Mouse (Mus musculus) thymus, postnatal 4 days (tissue): Measurements from ENCODE around the gene Npas2.

Experiments used
- DNase-seq: peaks from one replicate; pipeline ENCODE4 v3.0.0; 2021

Gene Npas2

DNA sequence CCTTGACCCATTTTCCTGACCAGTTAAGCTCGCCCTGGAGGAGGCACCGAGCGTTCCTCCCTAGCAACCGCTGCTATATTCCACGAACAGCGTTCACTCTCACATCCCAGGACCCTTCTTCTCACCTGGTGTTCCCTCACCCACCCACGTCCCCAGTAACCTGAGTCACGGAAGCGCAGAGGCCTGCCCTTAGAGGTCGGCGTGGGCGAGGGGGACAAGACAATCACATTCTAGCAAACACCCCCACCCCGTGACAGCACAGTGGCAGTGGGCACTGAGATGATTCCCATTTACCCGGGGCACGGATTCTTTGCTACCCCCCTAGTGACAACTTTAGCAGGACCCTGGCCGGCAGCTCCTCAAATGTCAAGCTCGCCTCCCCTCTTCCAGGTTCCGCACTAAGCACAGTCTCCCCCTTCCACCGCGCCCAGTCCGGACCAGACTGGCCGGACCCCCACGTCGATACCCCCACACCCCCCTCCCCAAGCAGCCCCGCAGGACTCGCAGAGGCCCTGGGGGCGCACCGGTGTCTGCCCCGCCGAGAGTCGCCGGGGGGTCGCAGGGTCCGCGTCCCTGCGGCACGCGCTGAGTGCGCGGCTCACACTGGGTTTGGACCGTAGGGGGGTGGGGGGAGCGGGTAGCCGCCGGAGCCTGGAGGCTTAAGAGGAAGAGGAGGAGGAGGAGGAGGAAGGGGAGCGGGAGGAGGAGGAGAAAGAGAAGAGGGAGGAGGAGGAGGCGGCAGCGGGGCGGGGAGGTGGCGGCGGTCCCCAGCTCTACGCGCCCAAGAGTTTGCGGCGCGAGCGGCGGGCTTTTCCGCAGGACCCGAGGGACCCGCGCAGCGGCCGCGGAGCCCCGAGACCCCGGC is at the start of gene Npas2:
Gene Npas2 (plus strand): TSS at position 735 of the 865 bp plus-strand sequence.
- peak; percentile 61 for DNase-seq

DNA sequence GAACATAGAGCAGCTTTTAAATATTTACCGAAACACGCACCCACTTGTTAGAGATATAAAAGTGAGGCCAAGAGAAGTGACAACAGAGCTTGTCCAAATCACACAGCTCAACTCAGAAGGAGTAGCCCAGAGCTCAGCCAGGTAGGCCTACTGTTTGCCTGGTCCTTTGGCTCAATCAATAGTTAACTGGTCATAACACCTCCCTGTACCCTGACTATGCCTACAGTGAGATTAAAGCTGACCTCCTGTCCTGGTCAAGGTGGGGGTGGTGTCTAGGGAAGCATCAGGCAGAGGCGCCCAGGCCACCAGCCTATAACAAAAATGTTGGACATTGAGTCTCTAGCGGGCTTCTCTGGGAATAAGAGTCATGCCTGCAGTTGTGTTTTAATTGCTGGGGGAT is 36.8 kb upstream of the Npas2 start:
- no peak for DNase-seq

DNA sequence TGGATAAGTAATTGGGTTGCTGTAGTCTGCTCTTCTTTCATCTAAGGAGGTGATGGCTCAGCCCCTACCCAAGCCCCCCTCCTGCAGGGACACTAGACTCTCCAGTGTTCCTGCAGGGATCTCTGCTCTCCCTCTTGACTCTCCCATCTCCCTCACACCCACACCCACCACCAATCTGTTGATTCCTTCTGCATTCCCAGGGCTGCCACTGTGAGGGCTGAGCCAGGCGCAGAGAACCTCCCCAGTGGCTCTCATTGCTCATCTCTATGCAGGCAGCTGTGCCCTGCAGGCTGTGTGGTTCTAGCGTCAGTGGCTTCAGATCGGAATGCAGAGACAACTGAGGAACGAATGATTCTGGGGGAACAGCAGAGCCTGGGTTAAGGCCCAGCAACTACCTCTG is 33.4 kb upstream of the Npas2 start:
- DNase-seq: no peak

DNA sequence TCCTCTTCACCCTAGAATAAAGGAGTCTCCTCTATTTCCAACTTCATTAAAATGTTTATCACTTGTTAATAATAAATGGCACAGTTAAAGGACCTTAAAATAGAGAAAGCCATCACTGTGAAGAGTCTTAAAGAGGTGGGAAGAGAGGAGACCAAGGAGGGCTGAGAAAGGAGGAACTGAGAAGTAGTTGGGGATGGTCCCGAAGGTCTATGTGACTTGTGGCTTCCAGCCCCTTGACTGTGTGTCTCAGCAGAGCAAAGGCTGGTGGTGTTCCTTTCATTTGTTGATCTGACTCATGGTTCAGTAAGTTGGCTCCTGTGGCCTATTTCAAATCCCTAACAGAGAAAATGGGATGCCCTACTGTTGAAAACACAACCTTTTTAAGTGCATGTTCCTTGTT is 30.5 kb upstream of the Npas2 start:
- DNase-seq: no peak

DNA sequence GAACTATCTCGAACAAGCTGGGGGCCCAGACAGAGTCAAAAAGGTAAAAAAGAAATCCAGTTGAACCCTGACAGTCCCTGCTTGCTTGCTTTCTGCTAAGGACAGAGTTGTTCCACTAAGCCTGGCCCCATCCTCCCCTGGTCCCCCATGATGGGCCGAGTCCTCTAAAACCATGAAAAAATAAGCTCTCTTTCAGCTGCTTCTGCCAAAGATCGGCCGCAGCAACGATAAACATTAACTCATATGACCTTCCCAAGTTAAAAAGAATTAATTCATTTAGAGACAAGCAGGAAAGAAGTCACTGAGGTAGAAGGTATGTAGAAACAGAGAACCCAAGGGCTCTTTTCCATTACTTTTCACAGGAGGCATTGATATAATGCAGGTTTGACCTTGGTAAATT is 16.8 kb upstream of the Npas2 start:
- no peak for DNase-seq

DNA sequence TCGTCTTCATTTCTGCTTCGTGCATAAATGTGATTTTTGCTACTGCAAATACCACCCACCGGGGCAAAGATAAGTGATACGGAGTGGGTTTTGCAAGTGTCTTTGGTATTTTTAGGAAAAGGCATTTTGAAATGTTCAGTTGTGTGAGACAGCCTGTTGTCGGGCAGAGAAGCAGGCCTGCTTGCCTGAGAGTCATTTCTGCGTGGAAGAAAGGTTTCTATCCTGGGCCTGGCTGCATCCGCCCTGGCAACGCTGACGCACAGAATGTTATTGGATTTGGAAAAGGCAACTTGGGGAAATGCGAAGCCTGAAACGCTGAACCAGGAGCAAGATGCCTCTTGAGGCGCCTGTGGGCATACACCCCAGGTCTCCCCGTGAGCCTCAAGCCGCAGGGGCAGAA is 16.3 kb upstream of the Npas2 start:
- DNase-seq: no peak

DNA sequence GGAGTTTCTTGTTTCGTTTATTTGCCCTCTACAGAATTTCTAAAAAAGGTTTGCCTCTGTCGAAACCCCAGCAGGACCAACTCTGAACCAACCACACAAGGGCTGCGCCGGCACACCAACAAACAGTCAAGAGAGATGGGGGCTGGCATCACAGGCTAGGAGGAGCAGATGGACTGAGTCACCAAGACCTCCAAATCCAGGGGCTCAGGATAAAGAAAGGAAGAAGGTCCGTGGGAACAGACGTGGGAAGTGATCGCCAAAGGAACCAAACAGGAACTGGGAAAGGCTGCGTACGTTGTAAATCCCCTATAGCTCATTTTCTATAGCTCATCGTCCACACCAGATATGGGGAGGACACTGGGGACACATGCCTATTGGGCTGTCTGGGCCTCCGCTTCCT is 13.7 kb upstream of the Npas2 start:
- no peak for DNase-seq

DNA sequence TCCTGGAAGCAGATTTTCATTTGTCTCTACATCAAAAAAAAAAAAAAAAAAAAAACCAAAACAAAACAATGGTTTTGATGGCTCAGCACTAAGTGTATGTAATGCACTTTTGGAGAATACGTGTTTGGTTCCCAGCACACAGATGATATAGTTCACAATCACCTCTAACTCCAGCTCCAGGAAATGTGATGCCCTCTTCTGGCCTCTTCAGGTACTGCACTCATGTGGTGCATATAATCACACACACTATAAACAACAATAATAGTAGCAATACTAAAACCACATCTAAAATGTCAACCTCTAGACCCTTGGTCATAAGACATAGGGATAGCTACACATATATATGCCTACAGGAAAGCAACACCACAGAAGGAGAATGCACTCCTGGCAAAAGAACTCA is 13.0 kb upstream of the Npas2 start:
- peak; percentile 19 for DNase-seq

DNA sequence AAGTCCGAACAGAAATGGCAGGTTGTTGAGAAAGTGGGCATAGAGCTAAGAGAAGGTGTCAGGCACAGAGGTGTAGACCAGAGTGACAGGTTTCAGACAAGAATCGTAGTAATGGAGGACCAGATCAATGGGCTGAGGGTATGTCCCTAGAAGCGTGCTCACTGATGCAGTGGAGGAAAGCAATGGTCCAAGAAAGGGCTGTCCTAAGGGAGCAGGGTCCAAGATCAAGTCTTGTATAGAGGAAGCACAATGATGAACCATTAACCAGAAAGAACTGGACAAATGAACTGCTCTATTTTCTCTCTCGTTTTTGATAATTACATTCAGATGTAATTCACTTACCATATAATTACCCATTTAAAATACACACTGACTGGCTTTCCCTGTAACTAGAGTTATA is 11.6 kb upstream of the Npas2 start:
- DNase-seq: no peak

DNA sequence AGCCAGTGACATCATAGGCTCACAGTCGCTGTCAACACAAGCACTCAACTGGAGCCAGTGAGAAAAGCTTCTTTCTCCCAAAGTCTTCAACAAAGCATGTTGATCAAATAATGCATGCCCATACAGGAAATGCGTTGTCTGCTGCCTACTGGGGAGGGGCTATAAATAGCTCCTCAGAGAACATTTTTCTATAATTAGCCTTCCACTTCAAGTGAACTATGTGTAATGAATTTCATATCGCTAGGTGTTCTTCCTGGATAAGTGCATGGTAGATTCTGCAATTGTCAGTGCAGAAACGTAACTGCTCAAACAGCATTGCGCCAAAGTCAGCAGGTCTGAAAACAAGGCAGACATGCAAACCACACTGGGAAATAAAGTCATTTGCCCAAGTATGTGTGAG is 7.7 kb upstream of the Npas2 start:
- DNase-seq: no peak

DNA sequence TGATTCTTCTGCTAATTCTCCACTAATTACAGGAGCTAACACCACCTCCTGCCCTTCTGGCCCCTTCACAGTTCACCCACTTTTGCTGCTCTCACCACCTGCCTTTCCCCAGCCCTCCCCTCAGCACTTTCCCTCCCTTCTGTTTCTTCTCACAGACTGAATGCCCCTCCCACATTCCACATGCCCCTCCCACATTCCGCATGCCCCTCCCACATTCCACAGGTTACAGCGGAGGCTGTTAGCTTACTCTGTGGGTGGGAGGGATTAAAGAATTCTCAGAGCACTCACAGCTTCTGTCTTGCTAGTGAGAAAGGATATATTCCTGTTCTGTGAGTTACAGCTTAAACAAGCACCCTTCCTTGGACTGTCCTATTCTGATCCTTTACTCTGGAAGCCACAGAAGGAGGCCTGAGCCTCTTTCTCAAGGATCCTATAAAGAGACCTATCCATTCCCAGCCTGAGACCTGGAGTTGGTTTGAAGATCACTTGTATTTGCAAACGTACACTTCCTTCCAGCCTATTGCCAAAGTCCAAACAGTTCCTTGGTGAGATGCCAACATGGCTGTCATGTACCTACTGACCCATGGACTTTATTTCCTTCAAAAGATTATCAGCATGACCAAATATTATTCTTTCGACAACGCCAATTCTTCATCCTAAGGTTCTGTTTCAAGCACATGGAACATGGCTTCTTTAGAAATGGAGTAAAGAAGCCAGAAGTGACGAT is 6.7 kb upstream of the Npas2 start:
- DNase-seq: peak; percentile 61

DNA sequence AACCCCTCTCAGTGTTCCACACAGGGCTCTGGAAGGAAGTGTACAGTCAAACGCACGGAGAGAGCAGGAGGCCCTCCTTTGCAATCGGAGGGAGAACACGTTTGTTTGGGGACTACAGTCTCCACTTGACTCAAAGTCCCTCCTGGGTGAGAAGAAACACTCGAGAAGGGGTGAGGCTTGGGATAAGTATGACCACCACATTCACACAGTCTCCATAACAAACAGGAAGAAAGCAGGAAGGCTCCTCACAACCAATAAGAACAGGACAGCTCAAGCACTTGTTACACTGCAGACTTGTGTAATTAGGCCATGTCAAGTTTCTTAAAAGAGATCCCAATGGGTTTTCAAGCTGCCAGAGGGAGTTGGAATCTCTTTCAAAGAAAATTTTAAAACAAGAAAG is 2.4 kb upstream of the Npas2 start:
- DNase-seq: no peak

DNA sequence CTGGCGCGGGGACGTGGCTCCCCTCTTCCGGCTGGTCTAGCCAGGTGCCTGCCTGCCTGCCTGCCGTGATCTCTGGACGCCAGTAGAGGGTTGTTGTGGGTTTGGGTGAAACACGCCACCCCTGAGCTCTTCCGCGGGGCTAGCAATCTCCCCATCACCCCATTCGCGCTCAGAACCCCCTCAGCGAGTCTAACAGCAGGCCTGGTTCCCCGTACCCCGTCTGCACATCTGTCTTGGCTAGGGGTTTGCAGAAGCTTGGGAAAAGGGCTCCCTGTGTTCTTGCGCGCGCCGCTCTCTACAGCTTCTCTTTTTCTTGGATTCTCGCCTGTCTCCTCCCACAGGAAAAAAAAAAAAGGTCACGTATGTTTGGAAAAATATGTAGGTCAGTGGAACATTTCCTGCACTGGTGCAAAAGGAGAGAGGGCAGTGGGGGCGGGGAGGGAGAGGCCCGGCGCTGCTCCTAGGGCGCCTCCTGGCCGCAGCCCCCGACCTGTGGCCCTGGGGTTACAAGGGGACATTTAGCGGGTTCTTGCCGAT is 1.0 kb upstream of the Npas2 start:
- peak; percentile 80 for DNase-seq

DNA sequence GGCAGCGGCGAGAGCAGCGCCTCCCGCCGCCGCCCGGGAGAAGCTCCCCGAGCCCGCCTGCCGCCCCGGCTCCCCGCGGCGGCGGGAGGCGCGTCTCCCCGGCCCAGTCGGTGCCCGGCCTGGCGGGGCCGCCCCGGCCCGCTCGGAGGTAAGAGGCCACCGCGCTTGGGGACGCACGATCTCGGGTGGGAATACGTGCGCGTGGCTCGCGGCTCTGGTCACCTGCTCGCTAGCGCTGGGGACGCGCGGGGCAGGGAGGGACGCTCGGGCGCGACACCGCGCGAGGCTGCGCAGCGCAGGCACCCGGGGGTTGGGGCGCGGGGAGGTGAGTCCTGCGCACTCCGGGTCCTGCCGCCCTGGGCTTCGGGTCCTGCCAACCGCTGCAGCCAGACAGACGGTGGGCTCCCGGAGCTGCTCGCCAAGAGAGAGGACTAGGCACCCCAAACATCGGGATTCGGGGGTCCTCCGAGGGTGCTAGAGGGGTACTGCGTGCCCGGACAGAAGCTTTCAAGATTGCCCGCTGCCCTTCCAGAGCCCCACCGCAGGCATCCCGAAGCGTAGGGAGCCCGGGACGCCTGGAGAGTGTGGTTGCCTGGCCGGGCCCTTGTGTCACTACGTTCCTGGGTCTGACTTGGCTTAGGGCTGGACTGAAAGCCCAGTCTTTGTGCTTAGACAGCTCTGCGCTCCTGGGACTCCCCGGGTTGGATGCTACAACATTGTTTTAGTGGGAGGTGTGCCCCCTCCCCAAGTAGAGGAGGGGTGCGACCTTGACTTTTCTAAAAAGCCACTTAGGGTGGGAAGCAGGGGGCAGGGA is 538 bp downstream of the Npas2 start:
- peak; percentile 71 for DNase-seq

DNA sequence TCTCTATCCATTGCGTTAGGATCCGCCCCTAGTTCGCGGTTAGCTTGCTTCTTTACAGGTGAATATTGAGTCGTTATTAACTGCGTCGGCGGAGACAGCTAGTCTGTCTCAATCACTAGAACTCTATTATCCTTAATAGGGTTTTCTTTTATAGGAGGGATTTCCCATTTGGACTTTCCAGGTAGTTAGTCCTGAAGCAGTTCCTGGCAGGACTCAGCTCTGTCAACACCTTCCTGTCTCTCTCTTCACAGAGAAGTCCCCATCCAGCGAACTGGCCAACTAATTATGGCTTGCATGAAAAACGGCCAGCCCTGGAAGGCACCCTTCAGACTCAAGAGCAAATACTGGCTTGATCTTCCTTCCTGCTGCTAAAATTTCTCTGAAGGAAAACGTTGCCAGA is 1.4 kb downstream of the Npas2 start:
- DNase-seq: no peak

DNA sequence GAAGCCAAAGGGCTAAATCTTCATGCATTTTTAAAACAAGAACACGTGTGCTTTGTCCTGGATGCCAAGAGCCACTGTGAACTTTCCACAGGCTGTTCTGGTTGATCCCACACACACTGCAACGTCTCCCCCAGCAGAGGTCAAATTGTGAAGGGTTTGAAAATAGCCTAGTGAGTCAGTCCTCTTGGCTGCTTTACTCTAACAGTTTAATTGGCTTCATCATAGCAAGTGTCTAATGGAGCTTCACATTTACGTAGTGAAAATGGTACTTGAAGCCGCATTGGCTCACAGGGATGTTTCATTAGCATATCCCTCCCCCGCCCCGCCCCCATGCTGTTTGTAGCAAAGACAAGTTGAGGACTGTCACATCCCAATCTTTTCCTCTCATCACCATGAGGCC is 2.6 kb downstream of the Npas2 start:
- no peak for DNase-seq

DNA sequence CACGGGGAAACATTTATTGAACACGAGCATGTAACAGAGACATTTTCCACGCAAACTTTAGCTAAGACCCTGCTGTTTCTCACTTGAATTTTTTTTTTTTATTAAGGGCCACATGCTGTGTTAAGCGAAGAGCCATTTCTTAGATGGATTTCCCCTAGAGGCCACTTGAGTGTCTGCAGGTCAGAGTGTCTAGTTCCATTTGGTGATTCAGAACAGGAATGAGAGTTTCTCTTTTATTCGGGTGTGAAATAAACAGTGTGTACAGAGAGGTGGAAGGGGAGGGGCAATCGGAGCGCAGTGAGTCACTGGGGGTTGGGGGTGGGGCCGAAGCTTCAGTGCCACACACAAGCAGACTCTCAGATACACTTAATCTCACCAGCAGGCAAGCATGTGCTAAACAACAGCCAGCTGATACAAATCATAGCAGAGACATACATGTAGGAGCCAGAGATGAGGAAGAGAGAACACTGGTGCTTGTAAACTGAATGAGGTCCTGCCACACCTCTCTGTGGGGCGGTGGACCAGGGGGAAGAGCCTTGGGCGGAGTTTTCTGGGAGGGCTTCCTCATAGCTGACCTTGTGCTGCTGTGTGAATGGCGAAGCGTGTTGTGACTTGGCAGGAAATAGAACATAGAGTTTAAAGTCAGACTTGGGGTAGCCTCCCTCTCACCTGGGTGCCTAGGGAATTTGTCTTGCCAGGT is 3.3 kb downstream of the Npas2 start:
- DNase-seq: peak; percentile 59

DNA sequence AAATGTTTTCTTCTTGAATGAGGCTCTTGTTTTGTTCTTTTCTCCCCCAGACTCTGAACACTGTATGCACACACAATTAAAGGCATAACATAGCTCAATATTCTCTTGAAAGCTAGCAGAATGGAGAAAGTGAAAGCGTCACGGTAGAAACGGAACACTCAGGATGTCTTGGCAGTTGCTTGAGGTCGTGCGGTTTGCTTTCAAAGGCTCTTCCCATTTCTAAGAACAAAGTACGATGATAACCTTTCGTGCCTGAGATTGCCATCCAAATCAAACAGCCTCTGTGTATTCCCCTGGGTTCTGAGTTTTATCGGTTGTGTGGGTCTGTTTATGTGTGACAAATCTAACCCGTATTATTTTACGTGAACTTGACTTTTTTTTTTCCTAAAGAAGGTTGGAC is 11.5 kb downstream of the Npas2 start:
- DNase-seq: no peak

DNA sequence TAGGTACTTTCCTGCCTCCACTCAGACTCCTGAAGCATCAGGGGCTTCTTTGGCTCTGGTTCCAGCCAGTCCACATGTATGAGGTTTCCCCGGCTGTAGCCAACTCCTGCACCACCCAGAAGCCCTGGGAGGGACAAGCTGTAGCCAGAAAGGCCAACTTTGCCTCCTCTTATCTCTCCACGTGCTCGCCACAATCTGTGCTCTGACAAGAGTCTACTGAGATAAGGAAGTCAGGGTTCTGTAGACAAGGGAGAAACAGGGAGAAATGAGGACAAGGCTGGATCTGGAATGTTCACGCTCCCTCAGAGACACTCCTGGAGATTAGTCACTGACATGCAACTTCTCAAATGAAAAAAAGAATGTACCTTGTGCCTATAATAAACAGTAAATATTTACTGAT is 12.2 kb downstream of the Npas2 start:
- DNase-seq: no peak

DNA sequence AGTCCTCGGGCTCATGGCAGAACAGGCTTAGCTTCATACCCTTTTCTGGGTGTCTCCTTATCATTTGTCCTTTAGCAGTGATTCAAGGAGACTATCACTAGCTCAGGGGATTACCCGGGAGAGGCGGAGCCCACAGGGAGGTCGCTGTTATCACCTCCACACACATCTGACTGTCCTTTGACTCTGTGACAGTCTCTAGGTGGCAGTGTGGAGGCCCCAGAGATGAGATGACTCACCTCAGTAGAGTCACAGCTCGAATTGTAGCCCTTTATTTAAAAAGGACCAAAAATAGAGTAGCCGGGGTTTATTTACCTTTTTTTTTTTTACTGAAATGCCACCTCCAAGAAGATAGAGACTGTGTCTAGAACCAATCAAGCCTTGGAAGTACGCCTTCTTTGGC is 13.4 kb downstream of the Npas2 start:
- DNase-seq: peak; percentile 69

DNA sequence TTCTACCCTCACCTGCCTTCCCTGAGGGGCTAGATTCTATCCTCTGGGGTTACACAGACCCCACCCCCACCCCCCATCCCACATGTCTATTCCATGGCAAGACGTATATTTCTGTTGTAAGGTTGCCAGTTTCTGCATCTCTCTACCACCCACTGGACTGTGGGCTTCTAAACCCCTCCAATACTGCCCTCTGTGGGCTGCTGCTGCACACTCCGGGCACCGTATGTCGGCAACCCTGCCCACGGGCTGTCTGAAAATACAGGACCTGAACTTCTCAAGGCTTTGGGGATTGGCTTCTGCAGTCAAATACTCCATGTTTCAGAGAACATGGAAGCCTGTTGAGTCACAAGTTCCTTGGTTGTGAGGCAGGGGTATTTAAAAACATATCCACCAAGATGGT is 17.4 kb downstream of the Npas2 start:
- peak; percentile 77 for DNase-seq

DNA sequence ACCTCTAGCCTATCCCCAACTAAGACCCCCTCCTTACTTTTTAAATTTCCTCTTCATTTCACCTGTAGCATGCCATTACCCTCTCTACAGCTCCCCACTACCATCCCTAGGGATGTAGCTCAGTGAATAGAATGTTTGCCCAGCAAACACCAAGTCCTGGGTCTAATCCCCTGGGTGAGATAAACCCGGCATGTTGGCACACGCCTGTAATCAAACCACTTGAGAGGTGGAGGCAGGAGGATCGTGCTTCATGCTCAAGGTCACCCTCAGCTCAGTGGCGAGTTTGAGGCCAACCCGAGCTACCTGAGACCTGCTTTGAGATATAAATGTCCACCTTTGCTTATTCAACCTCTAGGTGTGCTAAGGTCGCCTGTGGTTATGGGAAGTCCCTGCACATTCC is 19.5 kb downstream of the Npas2 start:
- no peak for DNase-seq

DNA sequence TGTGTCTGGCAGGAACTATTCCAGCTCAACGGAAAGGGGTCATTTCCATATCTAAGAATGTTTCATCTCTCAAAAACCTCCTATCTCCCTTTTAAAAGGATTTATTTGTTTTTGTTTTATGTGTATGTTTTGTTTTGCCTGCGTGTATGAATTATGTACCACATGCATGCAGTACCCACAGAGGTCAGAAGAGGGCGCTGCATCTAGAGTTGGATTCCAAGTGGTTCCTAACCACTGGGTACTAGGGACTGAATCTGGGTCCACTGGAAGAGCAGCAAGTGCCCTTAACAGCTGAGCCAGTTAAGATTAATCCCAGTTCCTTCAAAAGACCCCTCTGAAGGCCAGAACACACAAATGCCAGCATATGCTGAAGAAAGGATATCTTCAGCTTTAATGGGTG is 24.1 kb downstream of the Npas2 start:
- DNase-seq: peak; percentile 57
